Mouse (Mus musculus) 3T3-L1 (cell line): Measurements from ENCODE around the gene Celf2.

Experiments used
- DNase-seq: peaks from one replicate; pipeline ENCODE4 v3.0.0-alpha.2; 2015; ENCODE audit warnings: low read depth, low spot score

Gene Celf2

GRCm38 (mm10) chr2:6923738-6924474 is 585.5 kb downstream of the Celf2 start:
- DNase-seq: no peak

- DNase-seq: no peak
Observed at GRCm38 (mm10) chr2:6915386-6915785, 594.0 kb downstream of the Celf2 start.

GRCm38 (mm10) chr2:6913315-6913714 is 596.0 kb downstream of the Celf2 start:
- DNase-seq: no peak

GRCm38 (mm10) chr2:6911932-6912331 is 597.4 kb downstream of the Celf2 start:
- DNase-seq: no peak

GRCm38 (mm10) chr2:6909921-6910320 is 599.4 kb downstream of the Celf2 start:
- DNase-seq: no peak

- DNase-seq: peak; percentile 59
Observed at GRCm38 (mm10) chr2:6904411-6904810, 605.0 kb downstream of the Celf2 start.

- peak; percentile 12 for DNase-seq
Observed at GRCm38 (mm10) chr2:6903251-6903763, 606.1 kb downstream of the Celf2 start.

- no peak for DNase-seq
Observed at GRCm38 (mm10) chr2:6896896-6897295, 612.5 kb downstream of the Celf2 start.

GRCm38 (mm10) chr2:6893597-6893996 is 615.8 kb downstream of the Celf2 start:
- DNase-seq: no peak

- no peak for DNase-seq
Observed at GRCm38 (mm10) chr2:6893095-6893494, 616.3 kb downstream of the Celf2 start.

GRCm38 (mm10) chr2:6884796-6885711 is 624.3 kb downstream of the Celf2 start:
- DNase-seq: no peak

GRCm38 (mm10) chr2:6883996-6884795 is 625.2 kb downstream of the Celf2 start:
- no peak for DNase-seq

- no peak for DNase-seq
Observed at GRCm38 (mm10) chr2:6882236-6882885, 627.0 kb downstream of the Celf2 start.

GRCm38 (mm10) chr2:6880941-6881575 is 628.3 kb downstream of the Celf2 start:
- DNase-seq: no peak

GRCm38 (mm10) chr2:6877094-6877493 is 632.3 kb downstream of the Celf2 start:
- no peak for DNase-seq

GRCm38 (mm10) chr2:6876547-6876946 is 632.8 kb downstream of the Celf2 start:
- DNase-seq: no peak

- no peak for DNase-seq
Observed at GRCm38 (mm10) chr2:6875071-6875611, 634.2 kb downstream of the Celf2 start.

- no peak for DNase-seq
Observed at GRCm38 (mm10) chr2:6874266-6874955, 635.0 kb downstream of the Celf2 start.

- no peak for DNase-seq
Observed at GRCm38 (mm10) chr2:6873711-6874110, 635.7 kb downstream of the Celf2 start.

GRCm38 (mm10) chr2:6872894-6873255 is 636.5 kb downstream of the Celf2 start:
- peak; percentile 11 for DNase-seq
